Mouse (Mus musculus) small intestine, adult 2 months (tissue): ENCODE data around the gene Wnt3. TPM values are rescaled to one million over a fixed set of nuclear protein-coding genes. Genes with fewer than 3 reads are reported as not detected.

Experiments
- H3K27ac ChIP-seq: fragments of 200-500 bp; 2 replicates; pipeline ENCODE4 v1.5.1; 2012; ENCODE audit warnings: low read depth, low read length, control low read depth, inconsistent platforms; ENCODE audit not compliant: insufficient read depth
- H3K27me3 ChIP-seq: fragments of 200-500 bp; 2 replicates; pipeline ENCODE4 v1.6.1; 2012; ENCODE audit warnings: mild to moderate bottlenecking, moderate library complexity, low read length, inconsistent platforms; ENCODE audit not compliant: control insufficient read depth, insufficient read depth
- H3K36me3 ChIP-seq: fragments of 200-500 bp; 2 replicates; pipeline ENCODE4 v1.6.1; 2012; ENCODE audit warnings: mild to moderate bottlenecking, low read length, control low read depth, inconsistent platforms; ENCODE audit not compliant: control insufficient read depth, insufficient read depth
- H3K4me1 ChIP-seq: fragments of 200-500 bp; 2 replicates; pipeline ENCODE4 v1.6.1; 2012; ENCODE audit warnings: low read length, inconsistent platforms, mixed read lengths; ENCODE audit not compliant: control insufficient read depth, insufficient read depth, insufficient read length
- H3K4me3 ChIP-seq: fragments of 200-500 bp; 2 replicates; pipeline ENCODE4 v1.5.1; 2012; ENCODE audit warnings: low read depth, mild to moderate bottlenecking, control low read depth, inconsistent platforms, low read length, moderate library complexity
- CTCF ChIP-seq: fragments of 200-500 bp; IDR thresholded peaks from 2 replicates; pipeline ENCODE4 v1.5.1; 2012; ENCODE audit warnings: low read depth, mild to moderate bottlenecking, control low read depth, inconsistent platforms, low read length, moderate library complexity, mixed read lengths; ENCODE audit not compliant: insufficient replicate concordance, insufficient read length; ENCODE audit errors: extremely low read depth
- POLR2A ChIP-seq: fragments of 200-500 bp; IDR thresholded peaks from 2 replicates; pipeline ENCODE4 v1.6.1; 2012; ENCODE audit warnings: low read depth, mild to moderate bottlenecking, control low read depth, inconsistent platforms, low read length, moderate library complexity
- WGBS: fragments of 180-500 bp; shearing (Covaris S2); methylation state at CpG from one replicate; pipeline ENCODE4 v1.1.7; 2018; 5-methylcytosine and 5-hydroxymethylcytosine counted together
- polyA plus RNA-seq: library from polyadenylated mRNA; depleted of rRNA; stranded (reverse); fragments of >200 nt; gene quantifications from 2 replicates; pipeline ENCODE4 v1.2.3, GENCODE M21; 2012; rRNA removed

Wnt3 gene
- polyA plus RNA-seq, 1 experiment, result 4.8 TPM

DNA sequence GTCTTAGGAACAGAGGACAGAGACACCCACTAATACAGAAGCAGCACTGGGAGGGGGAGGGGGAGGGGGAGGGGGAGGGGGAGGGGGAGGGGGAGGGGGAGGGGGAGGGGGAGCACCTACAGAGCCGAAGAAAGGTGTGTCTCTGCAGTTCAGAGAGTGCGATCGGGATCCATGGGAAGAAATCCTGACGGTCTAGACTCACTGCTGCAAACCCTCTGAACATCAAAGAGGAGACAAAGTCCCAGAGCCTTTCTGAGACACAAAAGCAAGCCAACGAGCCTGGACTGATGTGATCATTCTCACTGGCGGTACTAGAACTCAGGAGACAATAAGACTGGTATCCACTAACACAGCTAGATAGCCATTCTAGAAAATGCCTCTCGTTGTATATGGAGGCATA, 91.4 kb downstream of the Wnt3 start:
- Histone ChIP-seq H3K4me3 (no peak overlapping the region), H3K36me3 (peaks cover 16% of the 10 kb centered on the region), H3K27ac (no peak overlapping the region), H3K4me1 (peaks cover 2% of the 10 kb centered on the region; the same call in 1 of the 2 replicates), H3K27me3 (no peaks in the 10 kb centered on the region)
- TF ChIP-seq POLR2A (no peak), CTCF (no peak)
- 78% methylated on average over 7 of the region's 7 CpGs for WGBS

Other genes starting within 250 kb of the Wnt3 start
- not detected in 2 replicates for gene Gm884, start 153.0 kb upstream of the Wnt3 start, polyA plus RNA-seq
- gene Lyzl6, start 135.3 kb upstream of the Wnt3 start, polyA plus RNA-seq, result not detected in 2 replicates
- 1.3 and 2.9 TPM in 2 replicates for gene Rprml, start 124.6 kb upstream of the Wnt3 start, polyA plus RNA-seq
- 40.3 and 63.8 TPM in 2 replicates for gene Gosr2, start 76.3 kb upstream of the Wnt3 start, polyA plus RNA-seq
- 0.04 and 0.10 TPM in 2 replicates for gene Wnt9b, start 24.3 kb upstream of the Wnt3 start, polyA plus RNA-seq
- 15.0 and 25.8 TPM in 2 replicates for gene Nsf, start 179.9 kb downstream of the Wnt3 start, polyA plus RNA-seq
- gene Arf2, start 192.6 kb downstream of the Wnt3 start, polyA plus RNA-seq, result 2.6 and 3.1 TPM in 2 replicates